Mouse (Mus musculus) right cerebral cortex, adult 18-20 months (tissue): ENCODE results near the gene Wrap53.
A peak's percentile ranks its signal among the peaks of the same experiment; 100 is the strongest.

Source experiments
- DNase-seq: peaks from one replicate; pipeline ENCODE4 v3.0.0; 2022; ENCODE audit warnings: mixed read lengths

Wrap53 gene

GRCm38 (mm10) chr11:69528031-69528390, 52.0 kb downstream of the Wrap53 start:
- no peak for DNase-seq

- DNase-seq: no peak
Measured at GRCm38 (mm10) chr11:69527098-69528030, 52.7 kb downstream of the Wrap53 start.

GRCm38 (mm10) chr11:69526631-69527030, 53.4 kb downstream of the Wrap53 start:
- no peak for DNase-seq

GRCm38 (mm10) chr11:69525661-69526060, 54.4 kb downstream of the Wrap53 start:
- no peak for DNase-seq

GRCm38 (mm10) chr11:69523651-69524050, 56.4 kb downstream of the Wrap53 start:
- DNase-seq: no peak

- DNase-seq: no peak
Measured at GRCm38 (mm10) chr11:69521526-69522149, 58.4 kb downstream of the Wrap53 start.

GRCm38 (mm10) chr11:69519976-69520375, 60.1 kb downstream of the Wrap53 start:
- no peak for DNase-seq

GRCm38 (mm10) chr11:69516661-69517060, 63.4 kb downstream of the Wrap53 start:
- no peak for DNase-seq

GRCm38 (mm10) chr11:69516151-69516640, 63.9 kb downstream of the Wrap53 start:
- DNase-seq: no peak

- peak; percentile 63 for DNase-seq
Measured at GRCm38 (mm10) chr11:69513840-69514239, 66.2 kb downstream of the Wrap53 start.
